Mouse (Mus musculus) ovary, postnatal 14 days (tissue): ENCODE results near the gene Armc7.
"Not testable (repeated sequence)": the region's sequence is repeated elsewhere in the genome, so short reads cannot be mapped to it uniquely, and the experiment has no call there.

Experiments
- DNase-seq: peaks from one replicate; pipeline ENCODE4 v3.0.0; 2022; ENCODE audit warnings: low spot score

Armc7 gene

GRCm38 (mm10) chr11:115475025-115475757 lies at the start of gene Armc7:
Gene Armc7, plus strand, starts transcription at chr11:115475667.
- DNase-seq, result peak; percentile 95

GRCm38 (mm10) chr11:115425671-115426070 lies 49.8 kb upstream of the Armc7 start:
- no peak for DNase-seq

GRCm38 (mm10) chr11:115427482-115428331 lies 47.8 kb upstream of the Armc7 start:
- DNase-seq, result peak; percentile 53

GRCm38 (mm10) chr11:115429307-115429706 lies 46.2 kb upstream of the Armc7 start:
- DNase-seq, result no peak

GRCm38 (mm10) chr11:115430561-115430960 lies 44.9 kb upstream of the Armc7 start:
- DNase-seq, result no peak

- DNase-seq, result no peak
Observed at GRCm38 (mm10) chr11:115432814-115433213, 42.7 kb upstream of the Armc7 start.

GRCm38 (mm10) chr11:115433342-115433741 lies 42.1 kb upstream of the Armc7 start:
- no peak for DNase-seq

GRCm38 (mm10) chr11:115435596-115436337 lies 39.7 kb upstream of the Armc7 start:
- no peak for DNase-seq

- DNase-seq, result no peak
Observed at GRCm38 (mm10) chr11:115437571-115438122, 37.8 kb upstream of the Armc7 start.

- no peak for DNase-seq
Observed at GRCm38 (mm10) chr11:115439326-115439725, 36.1 kb upstream of the Armc7 start.

- DNase-seq, result no peak
Observed at GRCm38 (mm10) chr11:115439906-115440595, 35.4 kb upstream of the Armc7 start, which contains the start of gene Trim80. Gene Trim80, plus strand, starts transcription at chr11:115440545.

- no peak for DNase-seq
Observed at GRCm38 (mm10) chr11:115441417-115441816, 34.0 kb upstream of the Armc7 start.

- no peak for DNase-seq
Observed at GRCm38 (mm10) chr11:115446906-115447305, 28.6 kb upstream of the Armc7 start.

GRCm38 (mm10) chr11:115447321-115447885 lies 28.1 kb upstream of the Armc7 start:
- no peak for DNase-seq

- no peak for DNase-seq
Observed at GRCm38 (mm10) chr11:115448075-115448474, 27.4 kb upstream of the Armc7 start.

- no peak for DNase-seq
Observed at GRCm38 (mm10) chr11:115448998-115449397, 26.5 kb upstream of the Armc7 start.

GRCm38 (mm10) chr11:115450176-115450575 lies 25.3 kb upstream of the Armc7 start:
- no peak for DNase-seq

GRCm38 (mm10) chr11:115451781-115452241 lies 23.7 kb upstream of the Armc7 start:
- no peak for DNase-seq

- DNase-seq, result no peak
Observed at GRCm38 (mm10) chr11:115452281-115452860, 23.1 kb upstream of the Armc7 start.

GRCm38 (mm10) chr11:115453306-115453705 lies 22.2 kb upstream of the Armc7 start:
- DNase-seq, result no peak

- DNase-seq, result not testable (repeated sequence)
Observed at GRCm38 (mm10) chr11:115454822-115455221, 20.6 kb upstream of the Armc7 start.
